Mouse (Mus musculus) kidney, adult 18-20 months (tissue): ENCODE data around the gene Tmprss11g.

Source experiments
- DNase-seq: peaks from one replicate; pipeline ENCODE4 v3.0.0; 2021

The Tmprss11g gene

DNA sequence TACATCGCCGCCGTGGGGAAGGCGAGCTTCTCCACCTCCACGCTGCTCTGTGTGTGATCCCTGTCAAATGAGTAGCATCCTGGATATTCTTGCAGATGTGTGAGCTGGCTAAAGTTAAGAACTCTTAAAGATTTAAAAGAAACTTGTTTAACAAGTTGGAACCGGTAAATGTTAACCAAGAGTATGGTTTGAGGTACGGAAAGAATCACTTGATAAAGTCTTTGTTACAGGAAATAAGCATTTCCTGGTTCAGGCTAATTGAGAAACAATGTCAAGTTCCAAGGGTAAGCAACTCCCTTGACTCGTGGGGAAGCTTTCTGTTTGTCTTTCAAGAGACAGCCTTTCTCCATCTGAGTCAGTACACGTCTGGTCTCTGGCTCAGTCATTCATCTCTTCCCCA, at the start of gene Tmprss11g:
Gene Tmprss11g, minus strand, starts transcription at position 101 of the 400 bp plus-strand sequence.
- DNase-seq, result no peak

- DNase-seq, result no peak
Observed at GRCm38 (mm10) chr5:86546693-86547092, 28.3 kb upstream of the Tmprss11g start.

DNA sequence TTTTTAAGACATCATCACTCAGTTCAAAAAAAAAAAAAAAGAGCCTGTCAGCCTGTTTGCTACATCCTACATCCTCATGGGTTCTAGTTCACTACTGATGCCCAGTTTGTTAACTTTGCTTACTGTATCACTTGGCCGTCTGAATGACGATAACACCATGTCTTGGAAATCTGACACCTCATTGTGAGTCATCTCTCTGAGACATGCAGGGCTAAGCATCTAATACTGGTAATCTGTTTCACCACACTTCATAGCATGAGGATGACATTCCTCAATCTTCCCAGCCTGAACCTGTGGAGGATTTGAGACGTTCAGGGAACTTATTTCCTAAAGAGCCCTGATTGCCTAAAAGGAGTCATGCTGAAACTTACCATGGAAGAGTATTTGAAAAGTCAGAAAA, 22.2 kb upstream of the Tmprss11g start:
- no peak for DNase-seq

DNA sequence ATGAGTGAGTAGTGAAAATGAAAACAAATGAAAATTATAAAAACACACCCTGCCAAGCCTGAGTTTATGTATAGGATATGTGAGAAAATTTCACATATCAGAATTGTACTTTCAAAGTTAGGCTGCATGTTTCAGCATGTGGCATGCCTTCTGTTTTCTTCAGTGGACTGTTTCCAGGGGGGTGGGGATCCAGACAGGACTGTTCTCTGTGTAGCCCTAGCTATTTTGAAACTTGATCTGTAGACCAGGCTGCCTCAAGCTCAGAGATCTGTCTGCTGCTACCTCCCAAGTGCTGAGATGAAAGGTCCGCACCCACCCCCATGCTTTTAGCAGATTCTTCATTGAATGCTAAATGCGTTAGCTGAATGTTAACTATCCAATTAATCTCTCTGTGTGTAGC, 10.3 kb upstream of the Tmprss11g start:
- no peak for DNase-seq

DNA sequence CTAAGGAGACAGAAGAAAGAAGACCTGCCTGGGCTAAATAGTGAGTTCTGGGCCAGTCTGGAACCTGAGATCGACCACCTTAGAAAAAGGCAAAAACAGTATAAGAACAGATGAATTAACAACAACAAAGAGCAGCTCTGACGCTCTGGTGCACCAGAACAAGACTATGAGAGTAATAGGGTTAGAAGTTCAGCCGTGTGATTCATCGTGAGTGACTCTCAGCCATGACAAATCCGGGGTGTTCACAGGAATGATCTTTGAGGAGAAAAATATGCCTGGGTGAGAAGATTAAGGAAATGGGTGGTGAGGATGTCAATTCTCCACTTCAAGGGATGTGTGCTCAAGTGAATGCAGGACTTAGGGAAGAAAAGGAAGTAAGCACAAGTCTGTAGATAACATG, 6.9 kb downstream of the Tmprss11g start:
- DNase-seq, result no peak

DNA sequence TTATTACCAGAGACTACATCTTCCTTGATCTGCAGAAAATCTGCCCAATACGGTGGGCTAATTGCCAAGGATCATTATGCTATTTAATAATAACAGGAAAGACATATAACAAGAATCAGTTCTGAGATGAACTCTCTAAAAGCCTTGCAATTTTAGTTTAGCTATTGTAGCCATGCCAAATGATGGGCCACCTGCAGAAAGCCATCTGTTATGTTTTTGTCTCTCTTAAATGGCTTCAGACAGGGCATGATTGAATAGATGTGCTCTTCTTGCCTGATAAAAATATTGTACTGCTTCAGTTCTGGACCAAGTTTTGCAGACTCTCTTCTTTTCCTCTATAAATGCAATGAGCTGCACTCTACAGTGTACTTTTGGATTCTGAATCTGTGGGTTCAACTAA, 24.9 kb downstream of the Tmprss11g start:
- DNase-seq, result no peak

DNA sequence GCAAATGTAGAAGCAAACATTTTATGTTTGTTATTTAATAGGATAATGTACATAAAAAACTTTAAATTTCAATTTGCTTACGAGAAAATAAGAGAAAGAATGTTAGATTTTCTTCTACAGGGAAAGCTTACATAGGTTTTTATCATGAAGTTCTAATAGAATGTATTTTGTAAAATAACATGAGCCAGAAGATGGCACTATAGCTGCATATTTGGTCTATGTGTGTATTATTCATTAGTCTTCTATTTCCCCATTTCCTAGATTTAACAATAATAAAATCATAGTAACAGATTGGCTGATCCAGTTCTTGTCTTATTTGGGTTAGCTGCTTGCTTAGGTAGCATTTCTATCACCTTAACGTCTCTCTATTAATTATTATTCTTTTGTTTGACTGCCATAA, 35.8 kb downstream of the Tmprss11g start:
- DNase-seq, result no peak

GRCm38 (mm10) chr5:86482031-86482430, 36.4 kb downstream of the Tmprss11g start:
- no peak for DNase-seq

GRCm38 (mm10) chr5:86473859-86474258, 44.5 kb downstream of the Tmprss11g start:
- DNase-seq, result no peak

- no peak for DNase-seq
Observed at GRCm38 (mm10) chr5:86468890-86469289, 49.5 kb downstream of the Tmprss11g start, which contains the start of gene Tmprss11a. Gene Tmprss11a, minus strand, starts transcription at chr5:86468990.

DNA sequence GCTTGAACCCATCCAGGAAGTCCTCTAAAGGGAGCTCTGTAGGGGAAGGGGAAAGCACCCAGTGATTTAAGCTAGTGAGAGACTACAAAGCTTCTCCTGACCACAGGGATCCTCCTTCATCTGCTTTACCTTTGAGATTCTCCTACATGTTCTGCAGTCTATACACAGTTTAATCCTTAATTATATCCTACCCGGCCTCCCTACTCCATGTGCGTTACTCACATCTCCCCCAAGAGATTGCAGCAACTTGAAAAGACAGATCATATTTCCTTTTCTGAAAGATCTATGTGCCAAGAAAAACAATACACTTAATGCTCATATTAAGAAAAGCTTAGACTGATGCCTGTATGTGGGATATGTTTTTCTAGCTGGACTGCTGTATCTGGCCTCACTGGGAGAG, 79.1 kb downstream of the Tmprss11g start:
- no peak for DNase-seq

DNA sequence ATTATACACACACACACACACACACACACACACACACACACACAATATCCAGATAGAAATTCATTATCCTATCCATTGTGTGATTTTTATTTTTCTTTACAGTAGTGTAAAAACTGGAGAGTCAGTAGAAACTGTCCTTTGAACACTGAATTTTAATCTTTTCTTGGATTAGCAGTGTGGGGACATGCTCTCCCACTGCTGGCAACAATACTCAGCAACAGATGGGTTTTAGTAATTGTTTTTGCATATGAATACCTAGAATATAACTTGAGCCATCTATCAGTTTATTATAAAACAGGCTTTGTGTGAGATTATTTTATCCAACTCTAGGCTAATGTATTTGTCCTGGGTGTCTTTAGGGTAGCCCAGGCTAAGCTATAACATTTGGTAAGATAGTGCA, 79.9 kb downstream of the Tmprss11g start:
- DNase-seq, result no peak
